Mouse (Mus musculus) CD4-positive, CD25-positive, alpha-beta regulatory T cell, adult 4 months (primary cell): ENCODE measurements around the gene Rsph10b. TPM values are rescaled to one million over a fixed set of nuclear protein-coding genes. Genes with fewer than 3 reads are reported as not detected.

Experiments
- ATAC-seq: one replicate; pipeline ENCODE4 v1.8.0; 2017
- polyA plus RNA-seq, 2 experiments: library from polyadenylated mRNA; unstranded; fragments of 100-300 nt; shearing (Covaris generic); gene quantifications; one replicate each; pipeline ENCODE4 v1.2.1; 2017

Rsph10b gene
- polyA plus RNA-seq, 2 experiments from 2014 or later = 0.62 to 0.75 TPM

GRCm38 (mm10) chr5:143936156-143936555, 3.3 kb downstream of the Rsph10b start:
- ATAC-seq = no peak

- no peak for ATAC-seq
Measured at GRCm38 (mm10) chr5:143941588-143941987, 8.8 kb downstream of the Rsph10b start.

- no peak for ATAC-seq
Measured at GRCm38 (mm10) chr5:143943231-143944125, 10.6 kb downstream of the Rsph10b start.

- ATAC-seq = no peak
Measured at GRCm38 (mm10) chr5:143948361-143948760, 15.5 kb downstream of the Rsph10b start.

GRCm38 (mm10) chr5:143950016-143950415, 17.2 kb downstream of the Rsph10b start:
- no peak for ATAC-seq

GRCm38 (mm10) chr5:143957101-143957500, 24.3 kb downstream of the Rsph10b start:
- ATAC-seq = no peak

- ATAC-seq = no peak
Measured at GRCm38 (mm10) chr5:143959551-143959950, 26.7 kb downstream of the Rsph10b start.

- no peak for ATAC-seq
Measured at GRCm38 (mm10) chr5:143961176-143961575, 28.3 kb downstream of the Rsph10b start.

- no peak for ATAC-seq
Measured at GRCm38 (mm10) chr5:143965586-143966345, 32.9 kb downstream of the Rsph10b start.

GRCm38 (mm10) chr5:143966671-143967070, 33.8 kb downstream of the Rsph10b start:
- no peak for ATAC-seq

GRCm38 (mm10) chr5:143972628-143973027, 39.8 kb downstream of the Rsph10b start:
- ATAC-seq = no peak

- ATAC-seq = peak; percentile 57
Measured at GRCm38 (mm10) chr5:143974931-143975630, 42.2 kb downstream of the Rsph10b start.

- ATAC-seq = peak; percentile 65
Measured at GRCm38 (mm10) chr5:143975631-143975933, 42.7 kb downstream of the Rsph10b start.

GRCm38 (mm10) chr5:143976232-143976631, 43.4 kb downstream of the Rsph10b start:
- ATAC-seq = no peak

GRCm38 (mm10) chr5:143976726-143977431, 44.0 kb downstream of the Rsph10b start:
- ATAC-seq = no peak

GRCm38 (mm10) chr5:143980858-143981257, 48.0 kb downstream of the Rsph10b start:
- no peak for ATAC-seq

- no peak for ATAC-seq
Measured at GRCm38 (mm10) chr5:143982361-143982760, 49.5 kb downstream of the Rsph10b start.

GRCm38 (mm10) chr5:143985381-143985780, 52.5 kb downstream of the Rsph10b start:
- no peak for ATAC-seq

GRCm38 (mm10) chr5:143987596-143987995, 54.8 kb downstream of the Rsph10b start:
- no peak for ATAC-seq

- no peak for ATAC-seq
Measured at GRCm38 (mm10) chr5:143989046-143989445, 56.2 kb downstream of the Rsph10b start.

- no peak for ATAC-seq
Measured at GRCm38 (mm10) chr5:143990086-143990485, 57.3 kb downstream of the Rsph10b start.

GRCm38 (mm10) chr5:143992661-143993060, 59.8 kb downstream of the Rsph10b start:
- ATAC-seq = no peak

GRCm38 (mm10) chr5:143993260-143993659, 60.4 kb downstream of the Rsph10b start:
- no peak for ATAC-seq
